Mouse (Mus musculus) limb, embryonic 15.5 days (tissue): ENCODE measurements around the gene C330021F23Rik. TPM values are rescaled to one million over a fixed set of nuclear protein-coding genes. Genes with fewer than 3 reads are reported as not detected.
"Not testable (repeated sequence)": the region's sequence is repeated elsewhere in the genome, so short reads cannot be mapped to it uniquely, and the experiment has no call there.

Experiments
- ATAC-seq: fragments of 200-750 bp; cut with Nextera tagmentation; 2 replicates; pipeline ENCODE4 v1.8.0; 2017; ENCODE audit warnings: low read depth, moderate TSS enrichment; ENCODE audit not compliant: insufficient number of reproducible peaks, low FRiP score, low TSS enrichment
- H3K27ac ChIP-seq: fragments of 300-500 bp; sonication (generic); 2 replicates; pipeline ENCODE4 v1.5.1; 2015; ENCODE audit warnings: moderate library complexity, mild to moderate bottlenecking, inconsistent platforms
- H3K27me3 ChIP-seq: fragments of 300-500 bp; sonication (generic); 2 replicates; pipeline ENCODE4 v1.6.1; 2015; ENCODE audit warnings: inconsistent platforms
- H3K36me3 ChIP-seq: fragments of 300-500 bp; sonication (generic); 2 replicates; pipeline ENCODE4 v1.6.1; 2015; ENCODE audit warnings: inconsistent platforms
- H3K4me1 ChIP-seq: fragments of 300-500 bp; sonication (generic); 2 replicates; pipeline ENCODE4 v1.6.1; 2015; ENCODE audit warnings: inconsistent platforms
- H3K4me2 ChIP-seq: fragments of 300-500 bp; sonication (generic); 2 replicates; pipeline ENCODE4 v1.6.1; 2015; ENCODE audit warnings: mild to moderate bottlenecking, inconsistent platforms
- H3K4me3 ChIP-seq: fragments of 300-500 bp; sonication (generic); 2 replicates; pipeline ENCODE4 v1.5.1; 2015; ENCODE audit warnings: mild to moderate bottlenecking, inconsistent platforms
- H3K9ac ChIP-seq: fragments of 300-500 bp; sonication (generic); 2 replicates; pipeline ENCODE4 v1.6.1; 2015; ENCODE audit warnings: inconsistent platforms
- H3K9me3 ChIP-seq: fragments of 300-500 bp; sonication (generic); 2 replicates; pipeline ENCODE4 v1.6.1; 2016; ENCODE audit warnings: inconsistent platforms
- WGBS: fragments of 180-500 bp; shearing (Covaris S2); methylation state at CpG from one replicate; pipeline ENCODE4 v1.1.7; 2015; 5-methylcytosine and 5-hydroxymethylcytosine counted together
- polyA plus RNA-seq: library from polyadenylated mRNA; unstranded; fragments of >200 nt; fragmentation: Nextera tagmentation; extraction: Ambion mirVana; gene quantifications from 2 replicates; pipeline ENCODE4 v1.2.1, GENCODE M21; 2015

Gene C330021F23Rik
- polyA plus RNA-seq, 1 experiment from 2014 or later: 0.47 TPM

- no peak for ATAC-seq
- no peaks in the 10 kb centered on the region for H3K4me1 ChIP-seq
- no peaks in the 10 kb centered on the region for H3K36me3 ChIP-seq
- 16% methylated on average over 7 of the region's 7 CpGs for WGBS
- H3K9me3 ChIP-seq: no peaks in the 10 kb centered on the region
- no peak overlapping the region for H3K4me2 ChIP-seq
- H3K9ac ChIP-seq: no peak overlapping the region
- H3K4me3 ChIP-seq: no peak overlapping the region
- H3K27me3 ChIP-seq: no peaks in the 10 kb centered on the region
- no peak overlapping the region for H3K27ac ChIP-seq
These were observed 588 bp downstream of the C330021F23Rik start for GRCm38 (mm10) chr8:3568378-3568777.

DNA sequence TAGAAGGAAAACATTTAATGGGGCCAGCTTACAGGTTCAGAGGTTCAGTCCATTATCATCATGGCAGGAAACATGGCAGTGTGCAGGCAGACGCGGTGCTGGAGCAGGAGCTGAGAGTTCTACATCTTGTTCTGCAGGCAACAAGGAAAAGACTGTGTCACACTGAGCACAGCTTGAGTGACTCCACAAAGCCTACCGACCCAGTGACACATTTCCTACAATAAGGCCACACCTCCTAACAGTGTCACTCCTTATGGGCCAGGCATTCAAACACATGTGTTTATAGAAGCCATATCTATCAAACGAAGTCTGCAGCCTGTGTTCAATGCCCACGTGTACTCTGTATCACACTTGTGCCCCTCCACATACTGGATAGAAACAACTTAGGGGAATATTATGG lies 2.0 kb downstream of the C330021F23Rik start:
- WGBS: 90% methylated on average over 5 of the region's 5 CpGs
- Histone ChIP-seq H3K4me3 (no peak overlapping the region), H3K4me2 (no peak overlapping the region), H3K9me3 (no peaks in the 10 kb centered on the region), H3K9ac (no peak overlapping the region), H3K4me1 (no peaks in the 10 kb centered on the region), H3K27ac (no peak overlapping the region), H3K27me3 (no peaks in the 10 kb centered on the region), H3K36me3 (no peaks in the 10 kb centered on the region)
- no peak for ATAC-seq

DNA sequence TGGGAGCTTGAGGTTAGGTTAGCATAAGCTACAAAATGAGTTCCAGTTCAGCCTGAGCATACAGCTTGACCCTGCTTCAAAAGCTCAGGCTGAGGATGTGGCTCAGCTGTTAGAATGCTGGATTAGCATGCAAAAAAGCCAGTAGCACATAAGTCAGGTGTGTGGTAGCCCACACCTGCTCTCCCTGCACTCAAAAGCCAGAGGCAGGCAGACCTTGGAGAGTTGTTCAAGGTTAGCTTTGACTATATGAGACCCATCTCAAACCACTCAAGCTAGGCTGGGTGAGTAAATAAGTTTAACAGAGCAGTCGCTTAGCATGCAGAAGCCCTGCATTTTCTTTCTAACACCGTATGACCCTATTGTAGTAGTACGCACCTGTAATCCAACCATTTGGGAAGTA lies 6.8 kb downstream of the C330021F23Rik start:
- Histone ChIP-seq H3K9me3 (no peaks in the 10 kb centered on the region), H3K4me2 (no peak overlapping the region), H3K4me1 (peaks cover 12% of the 10 kb centered on the region), H3K27ac (no peak overlapping the region), H3K27me3 (no peaks in the 10 kb centered on the region), H3K9ac (no peak overlapping the region), H3K4me3 (no peak overlapping the region), H3K36me3 (no peaks in the 10 kb centered on the region)
- no peak for ATAC-seq
- 93% methylated on average over 3 of the region's 3 CpGs for WGBS

- Histone ChIP-seq H3K9ac (no peak overlapping the region), H3K4me3 (no peak overlapping the region), H3K27me3 (no peaks in the 10 kb centered on the region), H3K9me3 (no peaks in the 10 kb centered on the region), H3K36me3 (no peaks in the 10 kb centered on the region), H3K4me2 (no peak overlapping the region), H3K4me1 (peaks cover 17% of the 10 kb centered on the region), H3K27ac (no peak overlapping the region)
- ATAC-seq: no peak
- 52% methylated on average over 15 of the region's 15 CpGs for WGBS
These were observed 8.6 kb downstream of the C330021F23Rik start for GRCm38 (mm10) chr8:3576211-3576960.

DNA sequence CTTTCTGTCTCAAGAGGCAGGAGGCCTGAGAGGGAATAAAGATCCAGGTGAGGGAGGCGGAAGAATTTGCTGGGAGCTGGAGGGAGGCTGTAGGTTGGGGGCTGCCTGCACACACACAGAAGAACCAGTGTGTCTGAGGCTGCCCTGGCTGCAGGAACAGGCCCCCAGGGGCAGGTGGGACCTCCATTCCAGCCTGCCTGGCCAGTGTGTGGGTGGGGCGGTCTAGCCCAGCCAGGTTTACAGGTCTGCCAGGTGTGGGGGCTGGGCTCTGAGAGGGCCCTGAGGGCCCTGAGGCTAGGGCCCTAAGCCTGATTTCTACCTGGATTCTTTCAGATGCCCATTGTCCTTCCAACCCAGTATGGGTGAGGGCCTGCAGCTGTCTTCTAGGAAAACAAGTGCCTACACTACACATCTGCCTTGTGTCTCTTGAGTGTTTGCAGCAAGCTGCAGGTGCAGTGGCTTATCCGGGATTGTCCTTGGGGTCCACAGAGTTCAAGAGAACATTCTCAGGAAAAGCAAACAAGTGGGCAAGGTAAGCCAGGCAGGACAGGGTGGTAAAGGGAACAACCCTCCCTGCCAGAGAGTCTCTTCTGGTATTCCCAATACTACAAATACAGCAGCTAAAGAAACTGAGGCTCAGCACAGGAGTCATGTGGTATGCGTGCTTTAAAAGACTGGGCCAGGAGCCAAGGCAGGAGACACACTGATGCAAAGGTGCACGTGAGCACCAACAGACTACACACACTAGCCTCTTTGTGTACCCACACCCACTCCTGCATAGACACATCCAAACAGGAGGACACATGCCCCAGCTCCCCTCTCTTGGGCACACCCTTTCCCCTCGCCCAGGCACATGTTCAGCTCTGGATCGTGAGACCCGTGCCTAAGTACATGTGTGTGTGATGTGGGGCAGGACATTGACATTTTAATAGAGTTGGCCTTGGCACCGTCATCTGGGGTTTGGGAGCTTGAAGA lies 11.9 kb downstream of the C330021F23Rik start:
- no peaks in the 10 kb centered on the region for H3K27me3 ChIP-seq
- no peak overlapping the region for H3K4me3 ChIP-seq
- peak; percentile 48; the same call in 1 of the 2 replicates for ATAC-seq
- no peaks in the 10 kb centered on the region for H3K36me3 ChIP-seq
- WGBS: 39% methylated on average over 9 of the region's 9 CpGs
- no peak overlapping the region for H3K9ac ChIP-seq
- no peaks in the 10 kb centered on the region for H3K9me3 ChIP-seq
- H3K4me2 ChIP-seq: no peak overlapping the region
- H3K4me1 ChIP-seq: peaks cover 17% of the 10 kb centered on the region
- H3K27ac ChIP-seq: peak overlapping the region; percentile 57

GRCm38 (mm10) chr8:3581961-3582360 lies 14.2 kb downstream of the C330021F23Rik start:
- not testable (repeated sequence) for H3K4me2 ChIP-seq, H3K9ac ChIP-seq, H3K9me3 ChIP-seq, ATAC-seq, H3K4me3 ChIP-seq, H3K27ac ChIP-seq, H3K27me3 ChIP-seq, H3K36me3 ChIP-seq
- 90% methylated on average over 3 of the region's 3 CpGs for WGBS
- peaks cover 12% of the 10 kb centered on the region for H3K4me1 ChIP-seq

- Histone ChIP-seq H3K4me1 (peaks cover 7% of the 10 kb centered on the region), H3K4me3 (no peak overlapping the region), H3K27ac (no peak overlapping the region), H3K9me3 (no peaks in the 10 kb centered on the region), H3K36me3 (no peaks in the 10 kb centered on the region), H3K9ac (no peak overlapping the region), H3K27me3 (no peaks in the 10 kb centered on the region), H3K4me2 (no peak overlapping the region)
- 89% methylated on average over 2 of the region's 2 CpGs for WGBS
- ATAC-seq: no peak
These were observed 18.7 kb downstream of the C330021F23Rik start for GRCm38 (mm10) chr8:3586452-3586851.

GRCm38 (mm10) chr8:3586993-3587390 lies 19.2 kb downstream of the C330021F23Rik start, which contains the start of gene Camsap3:
TSS of gene Camsap3 (plus strand) at chr8:3587293.
- Histone ChIP-seq H3K36me3 (no peaks in the 10 kb centered on the region), H3K4me3 (peak within 1 kb of the TSS; percentile 63), H3K4me2 (peak within 1 kb of the TSS; percentile 82), H3K4me1 (peaks cover 7% of the 10 kb centered on the region), H3K9me3 (no peaks in the 10 kb centered on the region), H3K27ac (peak within 1 kb of the TSS; percentile 67; the same call in 1 of the 2 replicates), H3K27me3 (no peaks in the 10 kb centered on the region), H3K9ac (peak within 1 kb of the TSS; percentile 42)
- ATAC-seq: no peak
- 2% methylated on average over 7 of the region's 7 CpGs for WGBS

GRCm38 (mm10) chr8:3587391-3588257 lies 19.8 kb downstream of the C330021F23Rik start:
- peak; percentile 50; the same call in 1 of the 2 replicates for ATAC-seq
- peaks cover 7% of the 10 kb centered on the region for H3K4me1 ChIP-seq
- H3K27me3 ChIP-seq: no peaks in the 10 kb centered on the region
- peak overlapping the region; percentile 63 for H3K4me3 ChIP-seq
- H3K27ac ChIP-seq: peak overlapping the region; percentile 67; the same call in 1 of the 2 replicates
- H3K36me3 ChIP-seq: no peaks in the 10 kb centered on the region
- WGBS: under 1% methylated on average over 76 of the region's 77 CpGs
- peak overlapping the region; percentile 42 for H3K9ac ChIP-seq
- no peaks in the 10 kb centered on the region for H3K9me3 ChIP-seq
- H3K4me2 ChIP-seq: peak overlapping the region; percentile 82

DNA sequence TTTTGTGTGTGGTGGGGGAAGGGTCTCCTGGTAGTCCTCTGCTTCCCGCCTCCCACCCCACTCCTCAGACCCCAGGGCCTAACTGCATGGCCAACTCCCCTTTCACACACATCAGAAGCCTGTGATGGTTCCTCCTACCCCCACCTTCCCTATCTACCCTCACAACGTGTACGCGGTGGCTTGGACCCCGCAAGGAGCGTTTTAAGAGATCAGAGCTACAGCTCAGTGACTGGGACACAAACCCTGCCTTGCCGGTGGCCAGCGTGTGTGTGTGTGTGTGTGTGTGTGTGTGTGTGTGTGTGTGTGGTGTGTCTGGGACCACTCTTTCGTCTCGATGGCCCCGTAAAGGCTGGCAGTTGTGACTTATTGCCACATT lies 20.5 kb downstream of the C330021F23Rik start:
- 3% methylated on average over 11 of the region's 11 CpGs for WGBS
- peak overlapping the region; percentile 67; the same call in 1 of the 2 replicates for H3K27ac ChIP-seq

DNA sequence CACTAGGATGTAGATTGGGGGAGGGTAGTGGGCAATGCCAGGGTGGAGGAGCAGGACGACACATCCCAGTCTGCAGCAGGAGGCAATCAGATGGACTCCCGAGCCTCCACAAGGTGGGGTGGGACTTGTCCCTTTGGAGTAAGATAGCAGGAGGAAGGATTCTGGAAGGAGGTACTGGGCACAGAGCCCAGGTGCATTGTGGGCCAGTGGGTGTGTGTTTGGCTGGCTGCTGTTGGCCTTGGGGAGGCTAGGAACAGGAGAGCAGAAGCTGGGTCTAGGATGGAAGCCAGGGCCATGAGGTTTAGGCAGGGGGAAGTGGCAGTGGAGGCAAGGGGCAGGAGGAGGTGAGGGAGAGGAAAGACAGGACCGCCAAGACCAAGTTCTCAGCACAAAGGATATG lies 25.7 kb downstream of the C330021F23Rik start:
- H3K9me3 ChIP-seq: no peaks in the 10 kb centered on the region
- H3K27me3 ChIP-seq: no peaks in the 10 kb centered on the region
- H3K36me3 ChIP-seq: 0 out of 2 replicates have a peak, but pooled peaks cover 3% of the 10 kb centered on the region
- H3K4me2 ChIP-seq: no peak overlapping the region
- H3K27ac ChIP-seq: no peak overlapping the region
- no peak overlapping the region for H3K9ac ChIP-seq
- no peak for ATAC-seq
- no peaks in the 10 kb centered on the region for H3K4me1 ChIP-seq
- 74% methylated on average over 3 of the region's 3 CpGs for WGBS
- no peak overlapping the region for H3K4me3 ChIP-seq

More for the DNA sequence above, 20.5 kb downstream of the C330021F23Rik start:
- Histone ChIP-seq H3K4me3 (peak overlapping the region; percentile 63), H3K9me3 (no peaks in the 10 kb centered on the region), H3K4me2 (peak overlapping the region; percentile 82), H3K4me1 (peaks cover 7% of the 10 kb centered on the region), H3K27me3 (no peaks in the 10 kb centered on the region), H3K36me3 (no peaks in the 10 kb centered on the region), H3K9ac (peak overlapping the region; percentile 42)
- 0 out of 2 replicates have a peak, but pooled peaks have one; percentile 30 for ATAC-seq
